8 mouse cellular contexts compared by ENCODE assay signal in genomic region chr19:47579225-47579787, GRCm38 (mm10). TPM values are rescaled to one million over a fixed set of nuclear protein-coding genes. Genes with fewer than 3 reads are reported as not detected.
A peak's percentile ranks its signal among the peaks of the same experiment; 100 is the strongest.
DNase-seq lines count a peak whose midpoint lies in the region; ATAC-seq and TF ChIP-seq lines count a peak whose summit lies in the region.

Slk (plus strand) TSS chr19:47579678.

- H3K9ac ChIP-seq in ES-E14 (ENCODE audit: insufficient read depth, low read depth, low read length, poor library complexity, severe bottlenecking) = peak within 1 kb of the TSS; percentile 91
- peak within 1 kb of the TSS; percentile 88 for H3K9ac ChIP-seq in forebrain, embryonic 14.5 days (ENCODE audit: low read length)
- peak within 1 kb of the TSS; percentile 96 for H3K9ac ChIP-seq in liver, postnatal 0 days (replicated peaks)
- H3K9ac ChIP-seq in neural tube, embryonic 13.5 days = peak within 1 kb of the TSS; percentile 96

- no peaks in the 10 kb centered on the region for H3K36me3 ChIP-seq in ES-E14 (ENCODE audit: control insufficient read depth, insufficient read depth, low read length, poor library complexity, severe bottlenecking)
- no peaks in the 10 kb centered on the region for H3K36me3 ChIP-seq in forebrain, embryonic 14.5 days (ENCODE audit: control insufficient read depth, insufficient read depth, low read length)
- H3K36me3 ChIP-seq in liver, postnatal 0 days (replicated peaks; ENCODE audit: insufficient read depth, low read length) = no peaks in the 10 kb centered on the region
- H3K36me3 ChIP-seq in neural tube, embryonic 13.5 days = no peaks in the 10 kb centered on the region

- peak within 1 kb of the TSS; percentile 86 to 98 for H3K4me3 ChIP-seq in ES-E14 (ENCODE audit: insufficient read depth in 1 of 2, low read depth in 1 of 2, low read length in 2 of 2, poor library complexity in 1 of 2, severe bottlenecking in 1 of 2)
- peak within 1 kb of the TSS; percentile 70 for H3K4me3 ChIP-seq in forebrain, embryonic 14.5 days (ENCODE audit: low read depth, low read length)
- peak within 1 kb of the TSS; percentile 70 for H3K4me3 ChIP-seq in liver, postnatal 0 days (ENCODE audit: low read depth, low read length)
- peak within 1 kb of the TSS; percentile 79 for H3K4me3 ChIP-seq in neural tube, embryonic 13.5 days

- intact Hi-C loops in heart, postnatal 10 days (cut with DNase I) = loop anchor here (1.0 to 2.0 kb wide), 2 partner anchors 42 to 151 kb away; partner anchors contain the start of genes Sfr1 and Stn1

- no peaks in the 10 kb centered on the region for H3K9me3 ChIP-seq in ES-E14 (ENCODE audit: control insufficient read depth, insufficient read depth, low read depth, low read length)
- H3K9me3 ChIP-seq in forebrain, embryonic 14.5 days (replicated peaks; ENCODE audit: control insufficient read depth, low read length) = no peaks in the 10 kb centered on the region
- no peaks in the 10 kb centered on the region for H3K9me3 ChIP-seq in liver, postnatal 0 days (ENCODE audit: low read length)
- H3K9me3 ChIP-seq in neural tube, embryonic 13.5 days = no peaks in the 10 kb centered on the region

- peaks cover 2% of the 10 kb centered on the region in 2 experiments; a peak in 2 of 4 replicates for H3K4me1 ChIP-seq in ES-E14 (ENCODE audit: control insufficient read depth in 2 of 2, insufficient read depth in 2 of 2, low read length in 2 of 2, poor library complexity in 1 of 2)
- peaks cover 13% of the 10 kb centered on the region for H3K4me1 ChIP-seq in forebrain, embryonic 14.5 days (ENCODE audit: control insufficient read depth, insufficient read depth, low read length)
- H3K4me1 ChIP-seq in liver, postnatal 0 days (ENCODE audit: insufficient read depth) = peaks cover 21% of the 10 kb centered on the region
- H3K4me1 ChIP-seq in neural tube, embryonic 13.5 days (replicated peaks) = peaks cover 32% of the 10 kb centered on the region

- peak within 1 kb of the TSS; percentile 51 for H3K27ac ChIP-seq in ES-E14 (ENCODE audit: insufficient read depth, low read depth, low read length, poor library complexity, severe bottlenecking)
- H3K27ac ChIP-seq in forebrain, embryonic 14.5 days (ENCODE audit: low read depth, low read length) = peak within 1 kb of the TSS; percentile 94
- H3K27ac ChIP-seq in liver, postnatal 0 days (ENCODE audit: low read depth) = peak within 1 kb of the TSS; percentile 99
- peak within 1 kb of the TSS; percentile 95 for H3K27ac ChIP-seq in neural tube, embryonic 13.5 days (replicated peaks)

- H3K27me3 ChIP-seq in forebrain, embryonic 14.5 days (replicated peaks; ENCODE audit: control insufficient read depth, insufficient read depth, low read length) = no peaks in the 10 kb centered on the region
- no peaks in the 10 kb centered on the region for H3K27me3 ChIP-seq in liver, postnatal 0 days (ENCODE audit: insufficient read depth, low read length)
- no peaks in the 10 kb centered on the region for H3K27me3 ChIP-seq in neural tube, embryonic 13.5 days

- peak within 1 kb of the TSS; percentile 58 for H3K4me2 ChIP-seq in forebrain, embryonic 14.5 days (ENCODE audit: low read length)
- peak within 1 kb of the TSS; percentile 86 for H3K4me2 ChIP-seq in liver, postnatal 0 days (ENCODE audit: low read depth, low read length)
- H3K4me2 ChIP-seq in neural tube, embryonic 13.5 days = peak within 1 kb of the TSS; percentile 97

- TF ChIP-seq CTCF in liver, postnatal 0 days (IDR thresholded peaks at IDR 0.05; ENCODE audit: low read depth) = no peak

- peak; percentile 65 for DNase-seq in ES-E14 (ENCODE audit: low read depth, low spot score)
- DNase-seq in cerebellum, adult 11 months = peak; percentile 85
- DNase-seq in forebrain, embryonic 14.5 days (ENCODE audit: low spot score) = peak; percentile 89
- peak; percentile 88 to 92 for DNase-seq in heart, postnatal 10 days
- DNase-seq in layer of hippocampus, adult 11-12 months (ENCODE audit: low spot score) = peak; percentile 78
- peak; percentile 87 for DNase-seq in liver, postnatal 0 days
- peak; percentile 42 for DNase-seq in telencephalon, adult 2 months (ENCODE audit: low read depth, low spot score)

- ATAC-seq in forebrain, embryonic 14.5 days = peak; percentile 96
- ATAC-seq in liver, postnatal 0 days = peak; percentile 96
- peak; percentile 94 for ATAC-seq in neural tube, embryonic 13.5 days (ENCODE audit: low read depth)

- in situ Hi-C loops in ES-E14 (cut with MboI; ENCODE audit: low sequenced_read_pairs in 2 of 2, unreplicated experiment in 2 of 2) = no loop called here

- TF ChIP-seq EP300 in liver, postnatal 0 days (IDR thresholded peaks at IDR 0.05; ENCODE audit: low read depth) = no peak

- under 1% methylated on average over 74 of the region's 83 CpGs for WGBS in forebrain, embryonic 14.5 days
- WGBS in liver, postnatal 0 days (ENCODE audit: insufficient replicate concordance) = 0% methylated on average over 78 of the region's 83 CpGs
- WGBS in neural tube, embryonic 13.5 days = under 1% methylated on average over 70 of the region's 83 CpGs

TF ChIP-seq in ES-E14, 5 proteins besides CTCF, POLR2A, EP300 and RAD21:
- peak; percentile 32; the same call in 1 of the 2 replicates for TF ChIP-seq HCFC1 (IDR thresholded peaks at IDR 0.05; ENCODE audit: borderline replicate concordance, insufficient read depth, low read length)
- no peak for TF ChIP-seq ZC3H11A (IDR thresholded peaks at IDR 0.05; ENCODE audit: borderline replicate concordance, low read depth, low read length)

RNA-seq across cellular contexts. Expression of gene Slk, which starts in this region (rescaled TPM):
- 22.3 and 23.4 TPM in 2 replicates for total RNA-seq in ES-E14 (2012; rRNA removed)
- polyA plus RNA-seq in forebrain, embryonic 14.5 days (2014; fragmentation: Nextera tagmentation; extraction: Ambion mirVana) = 8.2 and 8.5 TPM in 2 replicates
- 100 to 1,000 TPM; 121 to 149 TPM for total RNA-seq in heart, postnatal 10 days (2021)
- 6.0 and 6.5 TPM in 2 replicates for polyA plus RNA-seq in liver, postnatal 0 days (2015; fragmentation: Nextera tagmentation; extraction: Ambion mirVana)
- 6.9 and 8.7 TPM in 2 replicates for polyA plus RNA-seq in neural tube, embryonic 13.5 days (2015; fragmentation: Nextera tagmentation; extraction: Ambion mirVana)

Comparison
In these comparisons a context has a peak if more than half of its experiments do, and no peak if none do; other contexts are left out.
1. Peak in every context shown above with its lines: DNase-seq, ATAC-seq, H3K4me3 ChIP-seq and H3K27ac ChIP-seq.